Mouse (Mus musculus): ENCODE results near the gene Ip6k2.
A peak's percentile ranks its signal among the peaks of the same experiment; 100 is the strongest.

The Ip6k2 gene

GRCm38 (mm10) chr9:108783548-108784463 is at the start of gene Ip6k2:
TSS of gene Ip6k2 (plus strand) at chr9:108783796.
- peak; percentile 85 for DNase-seq (ENCODE audit: low read depth, low spot score)

GRCm38 (mm10) chr9:108734626-108735025 is 49.0 kb upstream of the Ip6k2 start:
- DNase-seq (ENCODE audit: low read depth, low spot score) = no peak

GRCm38 (mm10) chr9:108739239-108739638 is 44.4 kb upstream of the Ip6k2 start:
- DNase-seq (ENCODE audit: low read depth, low spot score) = no peak

- no peak for DNase-seq (ENCODE audit: low read depth, low spot score)
These were observed 43.5 kb upstream of the Ip6k2 start for GRCm38 (mm10) chr9:108740062-108740461.

GRCm38 (mm10) chr9:108742048-108742447 is 41.5 kb upstream of the Ip6k2 start:
- no peak for DNase-seq (ENCODE audit: low read depth, low spot score)

GRCm38 (mm10) chr9:108746876-108747499 is 36.6 kb upstream of the Ip6k2 start:
- DNase-seq (ENCODE audit: low read depth, low spot score) = no peak

- no peak for DNase-seq (ENCODE audit: low read depth, low spot score)
These were observed 35.9 kb upstream of the Ip6k2 start for GRCm38 (mm10) chr9:108747694-108748093.

- DNase-seq (ENCODE audit: low read depth, low spot score) = no peak
These were observed 34.9 kb upstream of the Ip6k2 start for GRCm38 (mm10) chr9:108748600-108749183.

GRCm38 (mm10) chr9:108750616-108751015 is 33.0 kb upstream of the Ip6k2 start:
- no peak for DNase-seq (ENCODE audit: low read depth, low spot score)

GRCm38 (mm10) chr9:108752142-108752920 is 31.3 kb upstream of the Ip6k2 start:
- no peak for DNase-seq (ENCODE audit: low read depth, low spot score)

- peak; percentile 32 for DNase-seq (ENCODE audit: low read depth, low spot score)
These were observed 30.3 kb upstream of the Ip6k2 start for GRCm38 (mm10) chr9:108753326-108753725.

GRCm38 (mm10) chr9:108753976-108754375 is 29.6 kb upstream of the Ip6k2 start:
- no peak for DNase-seq (ENCODE audit: low read depth, low spot score)

GRCm38 (mm10) chr9:108754423-108754822 is 29.2 kb upstream of the Ip6k2 start:
- no peak for DNase-seq (ENCODE audit: low read depth, low spot score)

- no peak for DNase-seq (ENCODE audit: low read depth, low spot score)
These were observed 26.2 kb upstream of the Ip6k2 start for GRCm38 (mm10) chr9:108757406-108757805.

- DNase-seq (ENCODE audit: low read depth, low spot score) = no peak
These were observed 24.5 kb upstream of the Ip6k2 start for GRCm38 (mm10) chr9:108759121-108759520.

GRCm38 (mm10) chr9:108759805-108760204 is 23.8 kb upstream of the Ip6k2 start:
- peak; percentile 48 for DNase-seq (ENCODE audit: low read depth, low spot score)

- DNase-seq (ENCODE audit: low read depth, low spot score) = no peak
These were observed 22.0 kb upstream of the Ip6k2 start for GRCm38 (mm10) chr9:108761561-108761960.

- no peak for DNase-seq (ENCODE audit: low read depth, low spot score)
These were observed 18.6 kb upstream of the Ip6k2 start for GRCm38 (mm10) chr9:108764971-108765370.

- DNase-seq (ENCODE audit: low read depth, low spot score) = no peak
These were observed 7.0 kb upstream of the Ip6k2 start for GRCm38 (mm10) chr9:108776614-108777013.

GRCm38 (mm10) chr9:108777276-108777675 is 6.3 kb upstream of the Ip6k2 start:
- no peak for DNase-seq (ENCODE audit: low read depth, low spot score)

- no peak for DNase-seq (ENCODE audit: low read depth, low spot score)
These were observed 2.6 kb upstream of the Ip6k2 start for GRCm38 (mm10) chr9:108780959-108781358.

- DNase-seq (ENCODE audit: low read depth, low spot score) = no peak
These were observed 1.7 kb upstream of the Ip6k2 start for GRCm38 (mm10) chr9:108781891-108782290.

All from retina, adult 2 months (tissue).